Mouse (Mus musculus) megakaryocyte progenitor cell, adult 5-6 weeks (primary cell): Measurements from ENCODE around the gene Amz1. TPM values are rescaled to one million over a fixed set of nuclear protein-coding genes. Genes with fewer than 3 reads are reported as not detected.

Experiments
- ATAC-seq: replicated peaks from 2 replicates; pipeline ENCODE4 v1.8.0; 2016; ENCODE audit warnings: mild to moderate bottlenecking, moderate TSS enrichment, inconsistent platforms; ENCODE audit not compliant: poor library complexity
- total RNA-seq, 2 experiments: library from RNA; stranded (forward) in 1 of 2; stranded (reverse) in 1 of 2; fragments of 157-497, 149-512 nt in 1 of 2; fragments of 200-1000 nt in 1 of 2; gene quantifications; 2 replicates each; pipeline versions ENCODE4 v1.2.3 to v1.2.4; 2015 to 2017

Amz1 gene
- total RNA-seq, 2 experiments from 2014 or later = 0.30 to 1.9 TPM

- peak; percentile 7; the same call in 1 of the 2 replicates for ATAC-seq
Observed at GRCm38 (mm10) chr5:140798158-140798557, 74.2 kb downstream of the Amz1 start.

GRCm38 (mm10) chr5:140798775-140799174, 74.8 kb downstream of the Amz1 start:
- ATAC-seq = peak; percentile 10

GRCm38 (mm10) chr5:140799190-140799589, 75.3 kb downstream of the Amz1 start:
- no peak for ATAC-seq

GRCm38 (mm10) chr5:140800288-140800923, 76.5 kb downstream of the Amz1 start:
- ATAC-seq = no peak

GRCm38 (mm10) chr5:140801782-140802181, 77.9 kb downstream of the Amz1 start:
- ATAC-seq = peak; percentile 7; the same call in 1 of the 2 replicates

GRCm38 (mm10) chr5:140806252-140806651, 82.3 kb downstream of the Amz1 start:
- ATAC-seq = no peak

GRCm38 (mm10) chr5:140806939-140807338, 83.0 kb downstream of the Amz1 start:
- peak; percentile 71 for ATAC-seq

Other genes starting within 250 kb of the Amz1 start
- gene Chst12, start 218.6 kb upstream of the Amz1 start, total RNA-seq (2015) = 68.5 and 74.5 TPM in 2 replicates
- 31.4 and 39.4 TPM in 2 replicates for gene Chst12, start 218.6 kb upstream of the Amz1 start, total RNA-seq (2017)
- gene Grifin, start 159.1 kb upstream of the Amz1 start, total RNA-seq (2015) = not detected in 2 replicates
- not detected in 2 replicates for gene Grifin, start 159.1 kb upstream of the Amz1 start, total RNA-seq (2017)
- 4.8 and 5.6 TPM in 2 replicates for gene Lfng, start 116.8 kb upstream of the Amz1 start, total RNA-seq (2015)
- 13.4 and 15.2 TPM in 2 replicates for gene Lfng, start 116.8 kb upstream of the Amz1 start, total RNA-seq (2017)
- gene Ttyh3, start 75.1 kb upstream of the Amz1 start, total RNA-seq (2015) = 31.4 and 35.8 TPM in 2 replicates
- 8.1 and 10.2 TPM in 2 replicates for gene Ttyh3, start 75.1 kb upstream of the Amz1 start, total RNA-seq (2017)
- 9.8 and 12.7 TPM in 2 replicates for gene Iqce, start 21.7 kb upstream of the Amz1 start, total RNA-seq (2015)
- gene Iqce, start 21.7 kb upstream of the Amz1 start, total RNA-seq (2017) = 9.2 and 9.8 TPM in 2 replicates
- gene Brat1, start 19.1 kb upstream of the Amz1 start, total RNA-seq (2015) = 6.2 and 6.4 TPM in 2 replicates
- 11.1 and 12.2 TPM in 2 replicates for gene Brat1, start 19.1 kb upstream of the Amz1 start, total RNA-seq (2017)
- gene Gna12, start 106.3 kb downstream of the Amz1 start, total RNA-seq (2015) = 45.4 and 50.2 TPM in 2 replicates
- 33.6 and 33.9 TPM in 2 replicates for gene Gna12, start 106.3 kb downstream of the Amz1 start, total RNA-seq (2017)